Mouse (Mus musculus) heart, adult 2 months (tissue): ENCODE results near the gene Exo1. TPM values are rescaled to one million over a fixed set of nuclear protein-coding genes. Genes with fewer than 3 reads are reported as not detected.
A peak's percentile ranks its signal among the peaks of the same experiment; 100 is the strongest.

ENCODE experiments used
- DNase-seq, 2 experiments: peaks; one replicate each; pipeline ENCODE4 v3.0.0; 2021
- H3K27ac ChIP-seq: fragments of 200-600 bp; 2 replicates; pipeline ENCODE4 v1.8.1; 2022
- H3K27me3 ChIP-seq: fragments of 200-500 bp; 2 replicates; pipeline ENCODE4 v1.6.1; 2012; ENCODE audit warnings: mild to moderate bottlenecking, low read length, inconsistent platforms, mixed read lengths; ENCODE audit not compliant: control insufficient read depth, insufficient read depth
- H3K36me3 ChIP-seq: fragments of 200-500 bp; 2 replicates; pipeline ENCODE4 v1.6.1; 2012; ENCODE audit warnings: low read length, inconsistent platforms; ENCODE audit not compliant: control insufficient read depth, insufficient read depth
- H3K4me1 ChIP-seq: fragments of 200-500 bp; 2 replicates; pipeline ENCODE4 v1.6.1; 2011; ENCODE audit warnings: low read length; ENCODE audit not compliant: control insufficient read depth, insufficient read depth
- H3K4me3 ChIP-seq: fragments of 200-600 bp; 2 replicates; pipeline ENCODE4 v1.8.1; 2022
- H3K79me2 ChIP-seq: fragments of 200-500 bp; replicated peaks from 2 replicates; pipeline ENCODE4 v1.6.1; 2012; ENCODE audit warnings: mild to moderate bottlenecking, inconsistent platforms, low read length, moderate library complexity, mixed read lengths; ENCODE audit not compliant: control insufficient read depth, insufficient read depth
- H3K9ac ChIP-seq: fragments of 200-500 bp; 2 replicates; pipeline ENCODE4 v1.6.1; 2012; ENCODE audit warnings: low read depth, mild to moderate bottlenecking, control low read depth, inconsistent platforms, low read length, mixed read lengths
- CTCF ChIP-seq: fragments of 200-600 bp; IDR thresholded peaks from 2 replicates; pipeline ENCODE4 v1.8.1; 2022; ENCODE audit warnings: antibody characterized with exemption, mild to moderate bottlenecking, moderate library complexity
- EP300 ChIP-seq: fragments of 200-500 bp; IDR thresholded peaks from 2 replicates; pipeline ENCODE4 v1.6.1; 2011; ENCODE audit warnings: low read depth, low read length, control low read depth; ENCODE audit not compliant: insufficient read depth
- POLR2A ChIP-seq: fragments of 200-500 bp; IDR thresholded peaks from 2 replicates; pipeline ENCODE4 v1.6.1; 2011; ENCODE audit warnings: mild to moderate bottlenecking, low read depth, low read length, control low read depth; ENCODE audit not compliant: insufficient read depth
- WGBS: fragments of 180-500 bp; shearing (Covaris S2); methylation state at CpG from one replicate; pipeline ENCODE4 v1.1.7; 2018; 5-methylcytosine and 5-hydroxymethylcytosine counted together
- intact Hi-C: fragments of 180-260 bp; cut with DNase I; formaldehyde crosslinking; loops from one replicate; pipeline ENCODE4 v1.15.1; 2025
- polyA plus RNA-seq: library from polyadenylated mRNA; depleted of rRNA; stranded (reverse); fragments of >200 nt; gene quantifications from 2 replicates; pipeline ENCODE4 v1.2.3, GENCODE M21; 2012
- total RNA-seq, 2 experiments: library from RNA; stranded (reverse); gene quantifications; 2 replicates each; pipeline ENCODE4 v1.2.3; 2021

The Exo1 gene
- total and polyA plus RNA-seq, 3 experiments: 0.02 to 0.68 TPM; not detected in 1

DNA sequence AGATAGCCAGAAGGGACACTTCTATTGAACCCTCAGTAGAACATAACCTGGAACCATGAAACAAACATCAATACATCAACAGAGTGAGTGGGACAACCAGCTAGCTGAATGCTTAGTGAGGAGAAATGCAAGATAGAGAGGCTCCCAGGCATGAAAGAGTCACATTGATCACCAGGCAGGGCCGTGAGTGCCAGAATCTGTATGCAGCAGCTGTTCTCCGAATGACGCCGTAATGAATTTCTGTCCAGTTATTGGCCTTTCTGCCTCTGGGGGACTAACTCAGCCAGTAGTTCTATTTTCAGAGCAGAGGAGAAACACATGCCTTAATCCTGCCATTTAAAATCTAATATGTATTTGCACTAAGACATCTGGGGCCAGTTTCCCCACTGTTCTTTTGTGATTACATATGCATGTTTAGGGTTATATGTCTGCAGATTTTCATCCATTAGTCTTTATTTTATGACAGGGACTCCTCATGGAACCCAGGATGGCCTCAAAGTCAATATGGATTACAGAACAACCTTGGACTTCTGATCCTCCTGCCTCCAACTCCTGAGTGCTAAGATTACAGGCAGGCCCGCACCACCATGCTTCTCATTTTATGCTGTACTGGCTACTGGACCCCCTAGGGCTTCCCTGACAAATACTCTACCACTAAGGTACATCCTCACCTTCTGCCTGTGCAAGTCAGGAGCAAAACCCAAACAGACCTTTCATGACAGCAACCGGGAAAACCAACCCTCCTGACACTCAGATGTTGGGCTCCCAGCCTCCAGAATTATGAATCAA is 8.2 kb upstream of the Exo1 start:
- no peaks in the 10 kb centered on the region for H3K27me3 ChIP-seq
- TF ChIP-seq EP300 (no peak), POLR2A (no peak), CTCF (no peak)
- peak; percentile 23 to 41 for DNase-seq
- no peak overlapping the region for H3K4me3 ChIP-seq
- no peak overlapping the region for H3K27ac ChIP-seq
- 80% methylated on average over 6 of the region's 6 CpGs for WGBS
- no peaks in the 10 kb centered on the region for H3K36me3 ChIP-seq
- H3K4me1 ChIP-seq: no peaks in the 10 kb centered on the region; the same call in 1 of the 2 replicates
- no peaks in the 10 kb centered on the region for H3K79me2 ChIP-seq
- intact Hi-C loops: no loop called here
- no peak overlapping the region for H3K9ac ChIP-seq

GRCm38 (mm10) chr1:175883398-175883797 is 3.0 kb downstream of the Exo1 start:
- Histone ChIP-seq H3K27me3 (no peaks in the 10 kb centered on the region), H3K4me3 (no peak overlapping the region), H3K4me1 (peaks cover 2% of the 10 kb centered on the region; the same call in 1 of the 2 replicates), H3K79me2 (no peaks in the 10 kb centered on the region), H3K36me3 (no peaks in the 10 kb centered on the region), H3K9ac (no peak overlapping the region), H3K27ac (no peak overlapping the region)
- TF ChIP-seq POLR2A (no peak), EP300 (no peak), CTCF (no peak)
- DNase-seq: no peak
- 37% methylated on average over 3 of the region's 3 CpGs for WGBS
- intact Hi-C loops: no loop called here

DNA sequence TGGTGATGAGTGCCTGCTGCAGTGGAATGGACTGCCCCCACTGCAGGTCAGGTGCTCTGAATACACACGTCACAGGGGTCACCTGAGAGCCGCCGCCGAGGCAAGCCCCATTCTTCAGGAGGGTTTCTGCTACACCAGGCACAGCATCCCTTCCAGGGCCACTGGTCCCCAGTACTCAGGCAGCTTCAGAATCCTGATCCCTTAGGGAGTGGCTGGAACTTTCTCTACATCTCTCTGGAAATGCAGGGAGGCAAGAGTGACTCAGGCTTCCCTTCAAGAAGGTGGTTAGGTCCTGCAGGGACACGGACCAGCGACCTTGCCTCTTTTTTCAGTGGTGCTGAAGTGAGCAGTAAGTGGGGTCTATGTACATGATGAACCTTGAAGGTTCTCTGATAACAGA is 12.9 kb downstream of the Exo1 start:
- Histone ChIP-seq H3K9ac (no peak overlapping the region), H3K79me2 (no peaks in the 10 kb centered on the region), H3K4me3 (no peak overlapping the region), H3K36me3 (no peaks in the 10 kb centered on the region), H3K4me1 (no peaks in the 10 kb centered on the region), H3K27ac (no peak overlapping the region), H3K27me3 (no peaks in the 10 kb centered on the region)
- 88% methylated on average over 6 of the region's 6 CpGs for WGBS
- TF ChIP-seq EP300 (no peak), POLR2A (no peak), CTCF (no peak)
- intact Hi-C loops: no loop called here
- no peak for DNase-seq

DNA sequence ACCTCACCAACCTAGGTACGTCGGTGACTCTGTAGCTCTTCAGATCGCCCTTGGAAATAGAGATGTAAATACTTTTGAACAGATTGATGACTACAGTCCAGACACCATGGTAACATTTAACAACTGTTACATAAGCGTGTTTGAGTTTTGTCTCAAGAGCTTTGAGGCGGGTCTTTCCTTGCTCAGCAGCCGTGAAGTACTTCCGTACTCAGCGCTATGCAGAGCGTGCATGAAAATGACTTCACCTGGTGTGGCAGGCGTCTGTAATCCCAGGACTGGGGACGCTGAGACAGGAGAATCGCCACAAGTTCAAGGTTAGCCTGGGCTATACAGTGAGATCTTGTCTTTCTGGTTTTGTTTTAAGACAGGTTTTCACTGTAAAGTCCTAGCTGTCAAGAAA is 13.3 kb downstream of the Exo1 start:
- DNase-seq: no peak
- H3K27ac ChIP-seq: no peak overlapping the region
- no peaks in the 10 kb centered on the region for H3K27me3 ChIP-seq
- 89% methylated on average over 12 of the region's 12 CpGs for WGBS
- TF ChIP-seq CTCF: no peak
- no peak for TF ChIP-seq POLR2A
- no peak for TF ChIP-seq EP300
- H3K36me3 ChIP-seq: no peaks in the 10 kb centered on the region
- H3K9ac ChIP-seq: no peak overlapping the region
- intact Hi-C loops: no loop called here
- no peak overlapping the region for H3K4me3 ChIP-seq
- no peaks in the 10 kb centered on the region for H3K79me2 ChIP-seq
- H3K4me1 ChIP-seq: no peaks in the 10 kb centered on the region

DNA sequence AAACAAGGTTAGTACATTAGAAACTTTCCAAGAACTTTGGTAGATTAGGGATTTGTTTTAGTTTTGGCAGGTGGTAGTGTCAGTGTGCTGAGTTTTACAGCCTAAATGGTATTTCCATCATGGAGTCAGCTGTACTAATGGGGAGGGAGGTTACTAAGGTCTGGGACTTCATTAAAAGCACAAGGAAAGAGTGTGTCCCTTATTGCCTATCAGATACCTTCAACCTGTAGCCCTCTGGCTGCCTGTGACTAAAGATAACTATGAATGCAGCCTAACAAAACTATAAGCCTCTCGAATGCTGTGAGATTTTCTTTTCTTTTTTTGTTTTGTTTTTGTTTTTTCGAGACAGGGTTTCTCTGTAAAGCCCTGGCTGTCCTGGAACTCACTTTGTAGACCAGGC is 30.8 kb downstream of the Exo1 start:
- intact Hi-C loops: no loop called here
- H3K4me3 ChIP-seq: no peak overlapping the region

DNA sequence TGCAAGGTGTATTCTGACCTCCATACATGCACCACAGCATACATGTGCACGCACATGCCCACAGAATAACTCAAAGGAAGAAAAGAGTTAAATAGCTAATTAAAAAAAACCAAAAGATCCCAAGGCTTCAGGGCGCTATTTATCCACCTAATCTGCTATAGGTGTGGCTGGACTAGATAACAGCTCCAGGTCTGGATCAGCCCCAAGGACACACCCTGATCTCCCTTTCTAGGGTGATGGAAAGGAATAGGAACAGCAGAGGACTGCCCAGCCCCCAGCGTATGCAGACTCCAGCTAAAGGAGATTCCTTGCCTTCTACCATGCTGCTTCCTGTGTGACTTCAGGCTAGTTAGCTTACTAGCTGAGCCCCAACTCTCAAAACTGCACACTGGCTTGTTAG is 31.7 kb downstream of the Exo1 start:
- DNase-seq: no peak
- 83% methylated on average over 3 of the region's 3 CpGs for WGBS
- H3K79me2 ChIP-seq: no peaks in the 10 kb centered on the region
- intact Hi-C loops: no loop called here
- no peak overlapping the region for H3K27ac ChIP-seq
- TF ChIP-seq CTCF (no peak), EP300 (no peak), POLR2A (no peak)
- no peaks in the 10 kb centered on the region for H3K4me1 ChIP-seq
- no peaks in the 10 kb centered on the region for H3K27me3 ChIP-seq
- no peaks in the 10 kb centered on the region for H3K36me3 ChIP-seq
- no peak overlapping the region for H3K4me3 ChIP-seq
- no peak overlapping the region for H3K9ac ChIP-seq

More for the DNA sequence above, 30.8 kb downstream of the Exo1 start:
- WGBS: 82% methylated on average over 2 of the region's 2 CpGs
- no peak for DNase-seq
- Histone ChIP-seq H3K79me2 (no peaks in the 10 kb centered on the region), H3K36me3 (no peaks in the 10 kb centered on the region), H3K27ac (no peak overlapping the region), H3K4me1 (no peaks in the 10 kb centered on the region), H3K9ac (no peak overlapping the region), H3K27me3 (no peaks in the 10 kb centered on the region)
- TF ChIP-seq CTCF: no peak
- no peak for TF ChIP-seq POLR2A
- no peak for TF ChIP-seq EP300
